Mouse (Mus musculus) lung, postnatal 0 days (tissue): ENCODE data around the gene Rcn2. TPM values are rescaled to one million over a fixed set of nuclear protein-coding genes. Genes with fewer than 3 reads are reported as not detected.

ENCODE experiments used
- ATAC-seq: fragments of 200-750 bp; cut with Nextera tagmentation; 2 replicates; pipeline ENCODE4 v1.8.0; 2017; ENCODE audit warnings: moderate library complexity
- DNase-seq: peaks from one replicate; pipeline ENCODE4 v3.0.0-alpha.2; 2016; ENCODE audit warnings: low spot score
- H3K27ac ChIP-seq: fragments of 300-500 bp; sonication (generic); 2 replicates; pipeline ENCODE4 v1.5.1; 2014; ENCODE audit warnings: antibody characterized with exemption, mild to moderate bottlenecking, low read length, mixed read lengths
- H3K27me3 ChIP-seq: fragments of 300-500 bp; sonication (generic); replicated peaks from 2 replicates; pipeline ENCODE4 v1.6.1; 2014; ENCODE audit warnings: low read length, mixed read lengths; ENCODE audit not compliant: insufficient read depth
- H3K36me3 ChIP-seq: fragments of 300-500 bp; sonication (generic); 2 replicates; pipeline ENCODE4 v1.6.1; 2014; ENCODE audit warnings: low read length, mixed read lengths; ENCODE audit not compliant: insufficient read depth
- H3K4me1 ChIP-seq: fragments of 300-500 bp; sonication (generic); 2 replicates; pipeline ENCODE4 v1.6.1; 2014; ENCODE audit warnings: antibody characterized with exemption, low read depth, low read length, mixed read lengths; ENCODE audit not compliant: insufficient read depth
- H3K4me2 ChIP-seq: fragments of 300-500 bp; sonication (generic); replicated peaks from 2 replicates; pipeline ENCODE4 v1.6.1; 2014; ENCODE audit warnings: low read depth, mild to moderate bottlenecking, low read length, moderate library complexity, mixed read lengths
- H3K4me3 ChIP-seq: fragments of 300-500 bp; sonication (generic); 2 replicates; pipeline ENCODE4 v1.5.1; 2014; ENCODE audit warnings: low read depth, low read length
- H3K9ac ChIP-seq: fragments of 300-500 bp; sonication (generic); replicated peaks from 2 replicates; pipeline ENCODE4 v1.6.1; 2014; ENCODE audit warnings: low read depth, mild to moderate bottlenecking
- H3K9me3 ChIP-seq: fragments of 300-500 bp; sonication (generic); 2 replicates; pipeline ENCODE4 v1.6.1; 2016; ENCODE audit warnings: low read length, mixed read lengths
- CTCF ChIP-seq: IDR thresholded peaks from 2 replicates; pipeline ENCODE4 v1.5.1; 2016; ENCODE audit warnings: antibody characterized with exemption, mild to moderate bottlenecking
- EP300 ChIP-seq: IDR thresholded peaks from 2 replicates; pipeline ENCODE4 v1.6.1; 2016; ENCODE audit warnings: antibody characterized with exemption, mild to moderate bottlenecking, control low read depth
- WGBS: fragments of 180-500 bp; shearing (Covaris S2); extraction: QIAGEN DNeasy Blood & Tissue Kit; methylation state at CpG from one replicate; pipeline ENCODE4 v1.1.7; 2014; 5-methylcytosine and 5-hydroxymethylcytosine counted together
- polyA plus RNA-seq: library from polyadenylated mRNA; unstranded; fragments of >200 nt; fragmentation: Nextera tagmentation; extraction: Ambion mirVana; gene quantifications from 2 replicates; pipeline ENCODE4 v1.2.1, GENCODE M21; 2015

Gene Rcn2
- polyA plus RNA-seq, 1 experiment from 2014 or later: 150 TPM

- no peak for DNase-seq
- H3K4me2 ChIP-seq: peak overlapping the region; percentile 75
- ATAC-seq: no peak; the same call in 1 of the 2 replicates
- H3K9me3 ChIP-seq: no peaks in the 10 kb centered on the region
- peak overlapping the region; percentile 72 for H3K4me3 ChIP-seq
- H3K9ac ChIP-seq: peak overlapping the region; percentile 88
- H3K4me1 ChIP-seq: no peaks in the 10 kb centered on the region
- under 1% methylated on average over 16 of the region's 16 CpGs for WGBS
- H3K27ac ChIP-seq: peak overlapping the region; percentile 94
- 0 out of 2 replicates have a peak, but pooled peaks cover 3% of the 10 kb centered on the region for H3K36me3 ChIP-seq
- TF ChIP-seq CTCF (no peak), EP300 (no peak)
- H3K27me3 ChIP-seq: no peaks in the 10 kb centered on the region
Observed at GRCm38 (mm10) chr9:56042181-56042621, 556 bp downstream of the Rcn2 start.

DNA sequence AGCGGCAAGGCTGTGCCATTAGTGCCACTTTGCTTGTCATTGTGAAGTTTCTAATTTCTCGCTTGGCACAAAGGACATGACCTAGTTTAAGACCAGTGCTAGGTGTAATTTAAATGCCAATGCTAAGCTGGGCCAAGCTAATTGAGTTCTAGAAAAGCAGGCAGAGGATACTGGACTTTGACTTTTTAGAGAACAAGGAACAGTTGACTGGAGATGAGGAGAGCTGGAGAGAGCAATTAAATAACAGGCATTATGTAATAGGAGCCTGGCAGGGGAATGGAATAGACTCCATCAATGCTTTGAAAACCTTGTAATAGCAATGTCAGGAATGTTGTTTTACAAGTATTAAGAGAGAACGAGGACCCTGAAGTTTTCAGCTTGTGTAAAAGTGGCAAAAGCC is 12.2 kb downstream of the Rcn2 start:
- H3K4me3 ChIP-seq: no peak overlapping the region
- H3K9ac ChIP-seq: no peak overlapping the region
- no peak overlapping the region for H3K4me2 ChIP-seq
- H3K4me1 ChIP-seq: no peaks in the 10 kb centered on the region
- no peaks in the 10 kb centered on the region for H3K27me3 ChIP-seq
- H3K36me3 ChIP-seq: peaks cover 20% of the 10 kb centered on the region
- 82% methylated on average over 3 of the region's 3 CpGs for WGBS
- TF ChIP-seq CTCF (no peak), EP300 (no peak)
- ATAC-seq: no peak
- no peaks in the 10 kb centered on the region for H3K9me3 ChIP-seq
- no peak for DNase-seq
- H3K27ac ChIP-seq: no peak overlapping the region

GRCm38 (mm10) chr9:56056147-56056546 is 14.5 kb downstream of the Rcn2 start:
- ATAC-seq (no peak), DNase-seq (no peak)
- no peak for TF ChIP-seq EP300
- H3K36me3 ChIP-seq: peaks cover 39% of the 10 kb centered on the region
- no peak overlapping the region for H3K27ac ChIP-seq
- WGBS: 89% methylated on average over 6 of the region's 6 CpGs
- no peaks in the 10 kb centered on the region for H3K27me3 ChIP-seq
- no peaks in the 10 kb centered on the region for H3K4me1 ChIP-seq
- no peak overlapping the region for H3K4me2 ChIP-seq
- H3K4me3 ChIP-seq: no peak overlapping the region
- no peaks in the 10 kb centered on the region for H3K9me3 ChIP-seq
- no peak overlapping the region for H3K9ac ChIP-seq

DNA sequence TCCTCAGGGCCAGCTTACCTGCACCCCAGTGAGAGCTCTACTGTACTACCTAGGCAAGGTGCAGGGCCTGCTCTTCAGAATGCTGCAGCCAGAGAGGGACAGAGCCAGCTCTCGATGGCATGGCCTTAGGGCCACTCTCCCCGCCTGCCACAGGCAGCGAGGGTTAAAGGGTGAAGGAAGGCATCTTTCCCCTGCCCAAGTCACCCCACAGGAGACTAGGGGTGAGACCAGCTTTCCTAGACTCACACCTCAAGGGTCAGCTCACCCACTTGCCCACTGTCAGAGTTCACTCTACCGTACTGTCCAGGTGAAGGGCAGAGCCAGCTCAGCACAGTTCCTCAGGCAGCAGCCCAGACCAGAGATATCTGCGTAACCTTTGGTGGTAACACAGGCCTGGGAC is 20.7 kb downstream of the Rcn2 start:
- TF ChIP-seq CTCF (no peak), EP300 (no peak)
- 91% methylated on average over 5 of the region's 5 CpGs for WGBS
- Histone ChIP-seq H3K27ac (no peak overlapping the region), H3K36me3 (peaks cover 34% of the 10 kb centered on the region), H3K27me3 (no peaks in the 10 kb centered on the region), H3K4me2 (no peak overlapping the region), H3K4me3 (no peak overlapping the region), H3K9ac (no peak overlapping the region), H3K9me3 (no peaks in the 10 kb centered on the region), H3K4me1 (no peaks in the 10 kb centered on the region)
- DNase-seq: no peak
- no peak for ATAC-seq

DNA sequence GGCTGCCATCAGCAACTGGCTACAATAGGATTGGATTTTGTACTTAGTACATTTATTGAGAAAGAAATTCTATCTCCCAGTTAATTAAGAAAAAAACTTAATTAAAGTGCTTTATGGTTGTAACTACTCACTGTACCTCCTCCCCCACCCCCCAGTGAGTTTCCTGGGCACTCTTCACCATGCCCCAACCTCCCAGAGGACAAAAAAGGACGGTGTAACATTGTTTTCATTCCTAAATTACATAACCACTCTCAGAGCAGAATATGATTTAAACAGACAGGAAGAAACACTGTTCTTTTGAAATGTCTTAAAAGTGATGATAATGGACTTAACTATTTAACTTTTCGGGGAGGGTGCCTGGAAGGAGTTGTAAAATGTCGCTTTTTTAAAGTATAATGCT is 23.4 kb downstream of the Rcn2 start:
- H3K27ac ChIP-seq: no peak overlapping the region
- DNase-seq: no peak
- H3K4me2 ChIP-seq: no peak overlapping the region
- no peak overlapping the region for H3K4me3 ChIP-seq
- no peak for ATAC-seq
- WGBS: 52% methylated on average over 3 of the region's 3 CpGs
- no peaks in the 10 kb centered on the region for H3K4me1 ChIP-seq
- no peaks in the 10 kb centered on the region for H3K27me3 ChIP-seq
- no peak overlapping the region for H3K9ac ChIP-seq
- H3K36me3 ChIP-seq: peaks cover 18% of the 10 kb centered on the region
- no peaks in the 10 kb centered on the region for H3K9me3 ChIP-seq
- TF ChIP-seq EP300: no peak
- no peak for TF ChIP-seq CTCF

DNA sequence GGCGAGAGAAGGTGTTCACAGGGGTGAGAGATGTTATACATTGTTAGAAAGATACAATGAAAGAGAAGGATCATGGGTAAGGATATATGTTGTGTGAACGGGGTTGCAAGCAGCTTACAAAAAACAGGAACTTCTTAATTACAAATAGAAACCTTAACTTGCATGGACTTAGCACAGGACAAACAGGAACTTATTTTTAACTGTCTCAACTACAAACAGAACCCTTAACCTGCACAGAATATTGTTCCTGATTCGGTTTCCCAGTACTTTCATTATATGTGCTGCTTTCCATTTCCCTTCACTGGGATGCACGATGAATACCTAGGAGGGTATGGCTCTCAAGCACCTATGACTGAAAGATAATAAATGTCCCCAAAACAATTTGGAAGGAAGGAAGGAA is 26.3 kb downstream of the Rcn2 start:
- DNase-seq (no peak), ATAC-seq (no peak)
- no peaks in the 10 kb centered on the region for H3K27me3 ChIP-seq
- 84% methylated on average over 4 of the region's 4 CpGs for WGBS
- H3K4me3 ChIP-seq: no peak overlapping the region
- H3K9ac ChIP-seq: no peak overlapping the region
- TF ChIP-seq CTCF (no peak), EP300 (no peak)
- no peak overlapping the region for H3K27ac ChIP-seq
- H3K4me2 ChIP-seq: no peak overlapping the region
- no peaks in the 10 kb centered on the region for H3K4me1 ChIP-seq
- H3K36me3 ChIP-seq: no peaks in the 10 kb centered on the region
- no peaks in the 10 kb centered on the region for H3K9me3 ChIP-seq

DNA sequence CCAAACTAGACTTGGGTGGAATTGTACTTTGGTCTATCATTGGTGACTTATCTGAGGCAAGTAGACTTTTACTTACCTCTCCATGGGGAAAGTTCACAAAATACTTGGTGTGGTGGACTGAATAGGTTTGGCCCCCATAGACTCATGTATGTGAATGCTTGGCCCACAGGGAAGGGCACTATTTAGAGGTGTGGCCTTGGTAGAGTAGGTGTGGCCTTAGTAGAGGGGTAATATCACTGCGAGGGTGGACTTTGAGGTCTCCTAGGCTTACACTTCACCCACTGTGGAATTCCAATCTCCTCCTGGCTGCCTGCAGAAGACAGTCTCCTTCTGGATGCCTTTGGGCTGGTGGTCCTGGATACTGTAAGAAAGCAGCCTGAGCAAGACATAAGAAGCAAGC is 27.0 kb downstream of the Rcn2 start:
- Histone ChIP-seq H3K9ac (no peak overlapping the region), H3K4me2 (no peak overlapping the region), H3K4me1 (no peaks in the 10 kb centered on the region), H3K36me3 (no peaks in the 10 kb centered on the region), H3K27me3 (no peaks in the 10 kb centered on the region), H3K4me3 (no peak overlapping the region), H3K27ac (no peak overlapping the region), H3K9me3 (no peaks in the 10 kb centered on the region)
- WGBS: 84% methylated on average over 1 of the region's 1 CpGs
- ATAC-seq: no peak
- TF ChIP-seq CTCF (no peak), EP300 (no peak)
- no peak for DNase-seq
